Comparison of ENCODE assay signal across 27 mouse cellular contexts in genomic region chr9:84906244-84906643, GRCm38 (mm10).
DNase-seq lines count a peak whose midpoint lies in the region; ATAC-seq lines count a peak whose summit lies in the region.
"Had no signal": no experiment of that assay in that cellular context is flagged by ENCODE, and none has a peak within 500 bp of the region (broad histone marks: within the 10 kb centered on the region; RNA-seq: fewer than 3 reads in every experiment).

No protein-coding gene starts in this region.

- no peaks in the 10 kb centered on the region for H3K4me1 ChIP-seq in kidney, embryonic 14.5 days (ENCODE audit: control insufficient read depth, insufficient read depth, low read length)
- H3K4me1 ChIP-seq in kidney, embryonic 16.5 days (ENCODE audit: insufficient read depth, low read length) = no peaks in the 10 kb centered on the region
- H3K4me1 ChIP-seq: heart, embryonic 10.5 days; heart, embryonic 15.5 days; lung, embryonic 15.5 days; megakaryocyte, embryonic 14.5 days; midbrain, embryonic 12.5 days; neural tube, embryonic 12.5 days had no signal

- H3K4me3 ChIP-seq in kidney, embryonic 14.5 days (ENCODE audit: low read length) = no peak overlapping the region
- H3K4me3 ChIP-seq in kidney, embryonic 16.5 days (ENCODE audit: low read length) = no peak overlapping the region
- H3K4me3 ChIP-seq: erythroblast, embryonic 14.5 days; heart, embryonic 10.5 days; heart, embryonic 15.5 days; limb, embryonic 13.5 days; lung, embryonic 15.5 days; megakaryocyte, embryonic 14.5 days; midbrain, embryonic 12.5 days; myocyte; neural tube, embryonic 12.5 days had no signal

- no peaks in the 10 kb centered on the region for H3K9me3 ChIP-seq in kidney, embryonic 14.5 days (ENCODE audit: control insufficient read depth, low read length)
- no peaks in the 10 kb centered on the region for H3K9me3 ChIP-seq in kidney, embryonic 16.5 days (ENCODE audit: low read length)
- H3K9me3 ChIP-seq: heart, embryonic 10.5 days; heart, embryonic 15.5 days; limb, embryonic 13.5 days; lung, embryonic 15.5 days; megakaryocyte, embryonic 14.5 days; midbrain, embryonic 12.5 days; neural tube, embryonic 12.5 days had no signal

- H3K4me2 ChIP-seq in kidney, embryonic 14.5 days (replicated peaks; ENCODE audit: low read depth, low read length) = no peak overlapping the region
- no peak overlapping the region for H3K4me2 ChIP-seq in kidney, embryonic 16.5 days (replicated peaks; ENCODE audit: low read depth, low read length)
- H3K4me2 ChIP-seq: heart, embryonic 15.5 days; limb, embryonic 13.5 days; liver, embryonic 11.5 days; lung, embryonic 15.5 days; midbrain, embryonic 12.5 days; neural tube, embryonic 12.5 days had no signal

- WGBS in kidney, embryonic 14.5 days = 14% methylated on average over 3 of the region's 3 CpGs
- 16% methylated on average over 3 of the region's 3 CpGs for WGBS in kidney, embryonic 16.5 days

- H3K27ac ChIP-seq in kidney, embryonic 14.5 days (ENCODE audit: low read depth, low read length) = no peak overlapping the region
- no peak overlapping the region for H3K27ac ChIP-seq in kidney, embryonic 16.5 days (ENCODE audit: low read length)
- H3K27ac ChIP-seq: heart, embryonic 10.5 days; heart, embryonic 15.5 days; limb, embryonic 13.5 days; lung, embryonic 15.5 days; midbrain, embryonic 12.5 days; neural tube, embryonic 12.5 days had no signal

- no peaks in the 10 kb centered on the region for H3K36me3 ChIP-seq in kidney, embryonic 14.5 days (ENCODE audit: control insufficient read depth, insufficient read depth, low read length)
- no peaks in the 10 kb centered on the region for H3K36me3 ChIP-seq in kidney, embryonic 16.5 days (ENCODE audit: insufficient read depth, low read length)
- H3K36me3 ChIP-seq: heart, embryonic 10.5 days; heart, embryonic 15.5 days; limb, embryonic 13.5 days; lung, embryonic 15.5 days; midbrain, embryonic 12.5 days; neural tube, embryonic 12.5 days had no signal

- DNase-seq in adrenal gland, postnatal 10 days = peak; percentile 40
- DNase-seq in adrenal gland, postnatal 4 days (ENCODE audit: low spot score in 2 of 2) = no peak
- DNase-seq in kidney, adult 8-10 months = no peak
- peak; percentile 6 to 8 for DNase-seq in kidney, postnatal 4 days
- DNase-seq in spleen, adult 12 weeks (ENCODE audit: low spot score) = no peak
- DNase-seq: cerebellum, adult 11-12 months; cerebellum, adult 9-11 months; heart, adult 11 months; kidney, postnatal 36 days; lung, postnatal 4 days; right cerebral cortex, adult 18-20 months; thymus, adult 2 months; thymus, postnatal 36 days had no signal

- peak; percentile 90 for ATAC-seq in kidney, embryonic 14.5 days (ENCODE audit: low FRiP score, low TSS enrichment)
- ATAC-seq in kidney, embryonic 16.5 days (ENCODE audit: low FRiP score, low TSS enrichment) = no peak; the same call in 1 of the 2 replicates
- ATAC-seq: forebrain, embryonic 16.5 days; hindbrain, embryonic 16.5 days had no signal

- no peak overlapping the region for H3K9ac ChIP-seq in kidney, embryonic 14.5 days (ENCODE audit: low read depth, low read length)
- H3K9ac ChIP-seq in kidney, embryonic 16.5 days (replicated peaks; ENCODE audit: low read length) = no peak overlapping the region
- H3K9ac ChIP-seq: heart, embryonic 15.5 days; limb, embryonic 13.5 days; lung, embryonic 15.5 days; midbrain, embryonic 12.5 days; neural tube, embryonic 12.5 days had no signal

- no peaks in the 10 kb centered on the region for H3K27me3 ChIP-seq in kidney, embryonic 14.5 days (ENCODE audit: control insufficient read depth, insufficient read depth, low read length)
- no peaks in the 10 kb centered on the region for H3K27me3 ChIP-seq in kidney, embryonic 16.5 days (ENCODE audit: insufficient read depth, low read length)
- H3K27me3 ChIP-seq: heart, embryonic 15.5 days; limb, embryonic 13.5 days; lung, embryonic 15.5 days; megakaryocyte, embryonic 14.5 days; midbrain, embryonic 12.5 days; neural tube, embryonic 12.5 days had no signal

Comparison
In these comparisons a context has a peak if more than half of its experiments do, and no peak if none do; other contexts are left out.
1. DNase-seq: peak in adrenal gland, postnatal 10 days (single experiment) and kidney, postnatal 4 days (2 of 2); none in adrenal gland, postnatal 4 days (0 of 2), kidney, adult 8-10 months (0 of 2) and spleen, adult 12 weeks (single experiment).